Mouse (Mus musculus): Measurements from ENCODE around the gene Efs.

The Efs gene

GRCm38 (mm10) chr14:54924641-54925348 is 1.1 kb downstream of the Efs start:
- no peak for DNase-seq (ENCODE audit: low spot score in 2 of 2)

- no peak for DNase-seq (ENCODE audit: low spot score in 2 of 2)
These were observed 5.7 kb downstream of the Efs start for GRCm38 (mm10) chr14:54920076-54920685.

GRCm38 (mm10) chr14:54913343-54913742 is 12.6 kb downstream of the Efs start:
- no peak for DNase-seq (ENCODE audit: low spot score in 2 of 2)

- DNase-seq (ENCODE audit: low spot score in 2 of 2): peak in 1 of 2 experiments; percentile 14
These were observed 13.0 kb downstream of the Efs start, which contains the start of gene Slc22a17 for GRCm38 (mm10) chr14:54912886-54913285. Slc22a17 (minus strand) TSS chr14:54913132.

GRCm38 (mm10) chr14:54912109-54912850 is 13.6 kb downstream of the Efs start:
- no peak for DNase-seq (ENCODE audit: low spot score in 2 of 2)

GRCm38 (mm10) chr14:54908682-54909081 is 17.2 kb downstream of the Efs start:
- no peak for DNase-seq (ENCODE audit: low spot score in 2 of 2)

GRCm38 (mm10) chr14:54903641-54904040 is 22.3 kb downstream of the Efs start:
- no peak for DNase-seq (ENCODE audit: low spot score in 2 of 2)

GRCm38 (mm10) chr14:54900383-54900782 is 25.5 kb downstream of the Efs start:
- DNase-seq (ENCODE audit: low spot score in 2 of 2): peak; percentile 52 to 60

- DNase-seq (ENCODE audit: low spot score in 2 of 2): no peak
These were observed 28.5 kb downstream of the Efs start for GRCm38 (mm10) chr14:54897445-54897844.

GRCm38 (mm10) chr14:54894296-54895151 is 31.4 kb downstream of the Efs start:
- peak; percentile 49 to 51 for DNase-seq (ENCODE audit: low spot score in 2 of 2)

GRCm38 (mm10) chr14:54893651-54894181 is 32.2 kb downstream of the Efs start:
- DNase-seq (ENCODE audit: low spot score in 2 of 2): peak; percentile 99

GRCm38 (mm10) chr14:54892200-54892599 is 33.7 kb downstream of the Efs start, which contains the start of gene Pabpn1:
Pabpn1 (plus strand) TSS chr14:54892500.
- DNase-seq (ENCODE audit: low spot score in 2 of 2): no peak

- DNase-seq (ENCODE audit: low spot score in 2 of 2): no peak
These were observed 40.6 kb downstream of the Efs start for GRCm38 (mm10) chr14:54885309-54885708.

- no peak for DNase-seq (ENCODE audit: low spot score in 2 of 2)
These were observed 41.8 kb downstream of the Efs start for GRCm38 (mm10) chr14:54884022-54884712.

- peak; percentile 11 to 20 for DNase-seq (ENCODE audit: low spot score in 2 of 2)
These were observed 42.5 kb downstream of the Efs start, which contains the start of the genes Bcl2l2 and Gm20521 for GRCm38 (mm10) chr14:54883154-54884021. Bcl2l2 (plus strand) TSS chr14:54883377. Gm20521 (plus strand) TSS chr14:54883441.

GRCm38 (mm10) chr14:54877048-54877715 is 48.7 kb downstream of the Efs start, which contains the start of gene Ppp1r3e:
Ppp1r3e (minus strand) TSS chr14:54877550.
- DNase-seq (ENCODE audit: low spot score in 2 of 2): peak; percentile 12 to 28

GRCm38 (mm10) chr14:54876539-54877047 is 49.3 kb downstream of the Efs start:
- peak; percentile 38 to 54 for DNase-seq (ENCODE audit: low spot score in 2 of 2)

GRCm38 (mm10) chr14:54875844-54876538 is 49.9 kb downstream of the Efs start:
- DNase-seq (ENCODE audit: low spot score in 2 of 2): no peak

Data from natural killer cell, adult 2 months (primary cell).